Mouse (Mus musculus) cortical plate, adult 2 months (tissue): ENCODE results near the gene Cfap70.

Experiments
- CTCF ChIP-seq: fragments of 200-500 bp; IDR thresholded peaks from 2 replicates; pipeline ENCODE4 v1.5.1; 2011; ENCODE audit warnings: mild to moderate bottlenecking, control low read depth, low read length; ENCODE audit not compliant: insufficient read depth; ENCODE audit errors: extremely low read depth
- POLR2A ChIP-seq: fragments of 200-500 bp; IDR thresholded peaks from 2 replicates; pipeline ENCODE4 v1.6.1; 2011; ENCODE audit warnings: mild to moderate bottlenecking, low read length, control low read depth; ENCODE audit not compliant: insufficient read depth; ENCODE audit errors: extremely low read depth

- TF ChIP-seq CTCF (no peak), POLR2A (no peak)
Measured at GRCm38 (mm10) chr14:20452929-20453328, 903 bp upstream of the Cfap70 start.
